Mouse (Mus musculus): ENCODE measurements at regions not wholly inside any gene's neighbourhood (a gene's known extent, or its start where the extent isn't known, plus 50 kb on each side); places are given as distances from the start of the nearest gene placed in this dataset.

- TF ChIP-seq POLR2A (IDR thresholded peaks at IDR 0.05; ENCODE audit: insufficient read depth, low read length) (no peak), CTCF (IDR thresholded peaks at IDR 0.05; ENCODE audit: low read depth, low read length) (no peak), EP300 (IDR thresholded peaks at IDR 0.05; ENCODE audit: insufficient read depth, low read depth, low read length) (no peak)
These were observed 211.2 kb upstream of the Cited2 start for GRCm38 (mm10) chr10:17511779-17512335.

All from ES-Bruce4 (cell line).